Mouse (Mus musculus): ENCODE measurements around the gene Upk3bl.

DNA sequence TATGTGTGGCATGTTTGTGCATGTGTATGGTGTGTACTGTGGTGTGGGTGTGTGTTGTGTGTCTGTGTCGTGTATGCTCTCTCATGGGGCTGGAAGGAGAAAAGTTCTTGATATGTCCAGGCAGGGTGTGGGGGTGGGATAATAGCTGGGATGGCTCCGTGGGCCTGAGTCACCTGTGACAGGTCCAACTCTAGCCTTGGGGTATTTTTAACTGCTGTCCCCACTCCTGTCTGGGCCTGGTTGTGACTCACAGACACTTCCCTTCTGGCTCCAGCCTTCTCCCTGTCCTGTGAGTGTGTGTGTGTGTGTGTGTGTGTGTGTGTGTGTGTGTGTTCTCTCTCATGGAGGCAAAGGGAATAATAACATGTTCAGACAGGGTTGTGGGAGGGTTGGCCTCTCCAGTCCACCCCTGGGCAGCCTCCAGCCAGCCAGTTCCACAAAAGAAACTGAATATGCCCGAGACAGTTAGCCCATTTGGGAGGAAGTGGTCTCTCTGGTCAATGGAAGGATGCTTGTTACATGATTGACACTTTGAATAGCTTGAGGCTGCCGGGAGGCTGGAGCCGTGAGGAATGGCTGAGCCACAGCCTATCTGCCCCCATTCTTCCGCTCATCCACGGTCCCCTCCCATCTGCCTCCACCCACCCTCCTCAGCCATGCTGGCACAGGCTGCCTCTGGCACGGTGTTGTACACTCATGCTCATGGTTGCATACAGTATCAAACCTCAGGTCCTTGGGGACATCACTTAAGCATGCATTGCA is 40.1 kb downstream of the Upk3bl start:
- no peak for TF ChIP-seq CTCF (IDR thresholded peaks at IDR 0.05 in 2 of 3, conservative IDR thresholded peaks at IDR 0.05 in 1 of 3; ENCODE audit: control insufficient read depth in 1 of 3, insufficient read depth in 1 of 3, low read depth in 2 of 3, low read length in 3 of 3, poor library complexity in 1 of 3, severe bottlenecking in 1 of 3)
- TF ChIP-seq POLR2A (IDR thresholded peaks at IDR 0.05; ENCODE audit: control insufficient read depth in 1 of 2, insufficient read depth in 1 of 2, low read depth in 1 of 2, low read length in 2 of 2, poor library complexity in 1 of 2): no peak
- no peak for TF ChIP-seq NRF1 (IDR thresholded peaks at IDR 0.05; ENCODE audit: insufficient read depth, low read depth, low read length, poor library complexity, severe bottlenecking)
- no peak for TF ChIP-seq GATA1 (IDR thresholded peaks at IDR 0.05; ENCODE audit: low read depth, low read length)
- TF ChIP-seq RAD21 (IDR thresholded peaks at IDR 0.05; ENCODE audit: low read depth, low read length): no peak

Data from MEL (cell line).